Mouse (Mus musculus): ENCODE results near the gene Iqcn. TPM values are rescaled to one million over a fixed set of nuclear protein-coding genes. Genes with fewer than 3 reads are reported as not detected.

The Iqcn gene
- total and polyA plus RNA-seq, 2 experiments from 2014 or later = 0.05 TPM

DNA sequence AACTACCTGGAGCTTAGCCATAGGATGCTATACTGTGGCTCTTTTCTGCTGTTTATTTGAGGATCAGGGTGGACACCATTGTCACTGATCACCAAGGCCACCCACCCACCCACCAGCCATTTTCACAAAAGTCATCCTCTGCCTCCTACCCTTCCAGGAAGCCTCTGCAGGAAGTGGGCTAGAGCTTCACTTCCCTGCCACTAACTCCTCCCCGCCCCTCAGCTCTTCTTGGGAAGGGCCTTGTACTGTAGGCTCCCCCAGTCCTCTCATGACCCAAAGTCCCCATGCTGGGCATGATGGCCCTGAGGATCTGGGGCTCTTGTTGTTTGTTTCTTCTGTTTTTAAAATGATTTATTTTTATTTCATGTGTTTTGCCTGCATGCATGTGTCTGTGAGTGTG, 27.9 kb upstream of the Iqcn start:
- H3K4me1 ChIP-seq (ENCODE audit: insufficient read depth, low read length) = peaks cover 7% of the 10 kb centered on the region
- TF ChIP-seq CTCF (IDR thresholded peaks at IDR 0.05; ENCODE audit: low read depth) = no peak
- H3K9ac ChIP-seq (replicated peaks; ENCODE audit: low read length) = no peak overlapping the region
- H3K27ac ChIP-seq = no peak overlapping the region
- 0 out of 2 replicates have a peak, but pooled peaks cover 18% of the 10 kb centered on the region for H3K36me3 ChIP-seq (ENCODE audit: insufficient read depth, low read length)
- DNase-seq (ENCODE audit: low spot score) (no peak), ATAC-seq (no peak)
- no peak overlapping the region for H3K4me2 ChIP-seq (ENCODE audit: low read depth, low read length)
- no peaks in the 10 kb centered on the region for H3K9me3 ChIP-seq (ENCODE audit: low read length)
- WGBS = 93% methylated on average over 1 of the region's 1 CpGs
- H3K27me3 ChIP-seq (ENCODE audit: insufficient read depth, low read length) = no peaks in the 10 kb centered on the region
- no peak overlapping the region for H3K4me3 ChIP-seq (ENCODE audit: low read length)

DNA sequence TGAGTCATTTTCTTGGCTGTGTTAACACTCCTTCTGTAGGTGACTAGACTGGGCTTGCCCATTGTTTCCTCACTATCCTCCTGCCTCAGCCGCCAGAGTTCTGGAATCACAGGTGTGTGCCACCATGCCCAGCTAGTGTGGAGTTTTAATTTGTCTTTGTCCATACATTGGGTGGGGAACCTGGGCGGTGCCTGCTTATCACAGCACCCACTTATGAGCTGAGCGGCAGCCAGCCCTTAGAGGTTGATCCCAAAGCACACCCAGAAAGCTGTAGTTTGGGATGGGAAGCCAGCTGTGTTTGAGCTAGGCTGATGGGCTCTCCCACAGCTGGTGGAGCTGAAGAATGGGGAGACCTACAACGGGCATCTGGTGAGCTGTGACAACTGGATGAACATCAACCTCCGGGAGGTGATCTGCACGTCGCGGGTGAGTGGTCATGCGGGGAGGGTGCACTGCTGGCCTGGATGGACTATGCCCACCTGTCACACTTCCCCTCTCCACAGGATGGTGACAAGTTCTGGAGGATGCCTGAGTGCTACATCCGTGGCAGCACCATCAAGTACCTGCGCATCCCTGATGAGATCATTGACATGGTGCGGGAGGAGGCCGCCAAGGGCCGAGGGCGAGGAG, 25.7 kb upstream of the Iqcn start:
- DNase-seq (ENCODE audit: low spot score) = no peak

DNA sequence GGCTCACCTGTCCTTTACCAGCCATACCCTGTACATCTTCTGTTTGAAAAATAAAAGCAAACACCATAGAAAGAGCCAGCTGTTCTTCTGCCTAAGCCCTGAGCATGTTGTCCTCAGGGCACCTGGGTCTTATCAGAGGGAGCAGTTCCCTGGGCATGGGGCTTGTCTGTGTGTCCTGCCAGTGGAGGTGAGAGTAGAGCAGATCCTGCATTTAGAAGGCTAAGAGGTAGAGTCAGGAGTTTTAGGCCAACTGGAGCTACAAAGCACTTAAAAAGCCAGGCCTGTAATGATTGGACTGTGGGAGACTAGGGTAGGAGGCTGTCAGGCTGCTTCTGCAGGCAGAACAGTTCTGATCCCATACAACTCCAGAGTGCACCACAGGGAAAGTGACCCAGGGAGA, 24.6 kb upstream of the Iqcn start:
- Histone ChIP-seq H3K36me3 (ENCODE audit: insufficient read depth, low read length) (0 out of 2 replicates have a peak, but pooled peaks cover 18% of the 10 kb centered on the region), H3K9me3 (ENCODE audit: low read length) (no peaks in the 10 kb centered on the region), H3K27ac (no peak overlapping the region), H3K9ac (replicated peaks; ENCODE audit: low read length) (no peak overlapping the region), H3K4me2 (ENCODE audit: low read depth, low read length) (no peak overlapping the region), H3K27me3 (ENCODE audit: insufficient read depth, low read length) (no peaks in the 10 kb centered on the region), H3K4me1 (ENCODE audit: insufficient read depth, low read length) (peaks cover 7% of the 10 kb centered on the region), H3K4me3 (ENCODE audit: low read length) (no peak overlapping the region)
- ATAC-seq (no peak), DNase-seq (ENCODE audit: low spot score) (no peak)
- TF ChIP-seq CTCF (IDR thresholded peaks at IDR 0.05; ENCODE audit: low read depth) = no peak

More for the DNA sequence above, 25.7 kb upstream of the Iqcn start:
- Histone ChIP-seq H3K36me3 (ENCODE audit: insufficient read depth, low read length) (0 out of 2 replicates have a peak, but pooled peaks cover 18% of the 10 kb centered on the region), H3K9ac (replicated peaks; ENCODE audit: low read length) (no peak overlapping the region), H3K27ac (no peak overlapping the region), H3K4me1 (ENCODE audit: insufficient read depth, low read length) (peaks cover 7% of the 10 kb centered on the region), H3K27me3 (ENCODE audit: insufficient read depth, low read length) (no peaks in the 10 kb centered on the region), H3K9me3 (ENCODE audit: low read length) (no peaks in the 10 kb centered on the region), H3K4me3 (ENCODE audit: low read length) (no peak overlapping the region), H3K4me2 (ENCODE audit: low read depth, low read length) (no peak overlapping the region)
- ATAC-seq = no peak
- 88% methylated on average over 15 of the region's 15 CpGs for WGBS
- TF ChIP-seq CTCF (IDR thresholded peaks at IDR 0.05; ENCODE audit: low read depth) = no peak

DNA sequence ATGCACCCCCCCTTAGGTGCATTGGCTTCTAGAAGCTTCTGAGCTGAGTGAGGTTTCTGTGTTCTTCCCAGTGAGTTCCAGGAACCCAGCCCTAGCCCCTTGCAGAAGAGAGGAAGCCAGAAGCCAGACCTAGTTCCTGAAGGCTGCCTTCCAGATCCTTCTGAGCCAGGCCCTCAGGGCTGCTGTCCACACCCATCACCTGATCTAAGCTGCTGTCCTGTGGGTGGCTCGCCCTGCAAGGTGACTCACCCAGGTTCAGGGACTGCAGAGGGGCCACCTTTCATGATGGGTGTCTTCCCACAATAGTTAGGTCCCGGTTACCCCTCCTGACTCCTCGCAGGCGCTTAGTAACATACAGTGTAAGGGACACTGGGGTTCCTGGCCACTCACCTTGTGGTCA, 23.9 kb upstream of the Iqcn start:
- no peak for DNase-seq (ENCODE audit: low spot score)
- Histone ChIP-seq H3K9ac (replicated peaks; ENCODE audit: low read length) (no peak overlapping the region), H3K27ac (no peak overlapping the region), H3K27me3 (ENCODE audit: insufficient read depth, low read length) (no peaks in the 10 kb centered on the region), H3K9me3 (ENCODE audit: low read length) (no peaks in the 10 kb centered on the region), H3K36me3 (ENCODE audit: insufficient read depth, low read length) (0 out of 2 replicates have a peak, but pooled peaks cover 18% of the 10 kb centered on the region), H3K4me1 (ENCODE audit: insufficient read depth, low read length) (peaks cover under 1% of the 10 kb centered on the region; the same call in 1 of the 2 replicates), H3K4me2 (ENCODE audit: low read depth, low read length) (no peak overlapping the region), H3K4me3 (ENCODE audit: low read length) (no peak overlapping the region)
- WGBS = 91% methylated on average over 4 of the region's 4 CpGs
- no peak for TF ChIP-seq CTCF (IDR thresholded peaks at IDR 0.05; ENCODE audit: low read depth)
- ATAC-seq = no peak

DNA sequence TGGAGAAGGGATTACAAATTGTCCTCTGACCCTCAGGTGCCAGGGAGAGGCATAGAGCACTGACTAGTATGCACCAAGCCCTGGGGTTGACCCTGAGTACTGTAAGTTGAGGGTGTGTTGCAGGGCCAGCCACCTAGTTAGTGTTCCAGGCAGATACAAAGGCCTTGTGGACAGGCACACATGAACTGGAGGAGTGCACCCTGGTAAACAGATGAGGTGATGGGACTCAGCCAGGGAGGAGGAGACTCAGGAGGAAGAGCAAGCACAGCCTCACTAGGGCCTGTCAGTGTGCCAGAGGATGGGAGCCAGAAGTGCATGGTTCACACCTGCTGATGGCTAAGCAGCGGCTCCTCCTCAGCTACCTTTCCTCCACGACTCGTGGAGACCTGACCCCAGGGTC, 23.2 kb upstream of the Iqcn start:
- Histone ChIP-seq H3K4me3 (ENCODE audit: low read length) (no peak overlapping the region), H3K4me1 (ENCODE audit: insufficient read depth, low read length) (no peaks in the 10 kb centered on the region), H3K27ac (no peak overlapping the region), H3K36me3 (ENCODE audit: insufficient read depth, low read length) (0 out of 2 replicates have a peak, but pooled peaks cover 18% of the 10 kb centered on the region), H3K9ac (replicated peaks; ENCODE audit: low read length) (no peak overlapping the region), H3K27me3 (ENCODE audit: insufficient read depth, low read length) (no peaks in the 10 kb centered on the region), H3K9me3 (ENCODE audit: low read length) (no peaks in the 10 kb centered on the region), H3K4me2 (ENCODE audit: low read depth, low read length) (no peak overlapping the region)
- ATAC-seq (no peak), DNase-seq (ENCODE audit: low spot score) (no peak)
- no peak for TF ChIP-seq CTCF (IDR thresholded peaks at IDR 0.05; ENCODE audit: low read depth)
- 85% methylated on average over 3 of the region's 3 CpGs for WGBS

DNA sequence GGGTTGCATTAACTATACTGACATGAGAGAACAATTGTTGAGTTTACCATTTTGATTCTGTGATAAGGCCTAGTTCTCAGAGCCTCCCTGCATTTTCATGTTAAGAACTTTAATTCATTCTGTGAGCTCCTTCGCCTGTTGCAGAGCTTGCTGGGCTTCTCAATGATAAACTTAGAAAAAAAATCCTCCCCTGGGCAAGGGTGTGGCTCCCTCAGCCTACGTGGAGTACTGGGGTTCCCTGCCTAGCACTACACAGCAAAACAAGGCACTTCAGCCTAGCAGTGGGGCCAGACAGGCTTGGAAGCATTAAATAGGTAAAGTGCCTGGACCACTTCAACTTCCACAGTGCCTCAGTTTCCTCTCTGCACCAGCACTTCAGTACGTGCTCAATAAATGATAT, 21.8 kb upstream of the Iqcn start:
- DNase-seq (ENCODE audit: low spot score) (no peak), ATAC-seq (no peak)
- TF ChIP-seq CTCF (IDR thresholded peaks at IDR 0.05; ENCODE audit: low read depth) = no peak
- Histone ChIP-seq H3K9ac (replicated peaks; ENCODE audit: low read length) (no peak overlapping the region), H3K27ac (no peak overlapping the region), H3K9me3 (ENCODE audit: low read length) (no peaks in the 10 kb centered on the region), H3K4me1 (ENCODE audit: insufficient read depth, low read length) (no peaks in the 10 kb centered on the region), H3K36me3 (ENCODE audit: insufficient read depth, low read length) (0 out of 2 replicates have a peak, but pooled peaks cover 18% of the 10 kb centered on the region), H3K4me3 (ENCODE audit: low read length) (no peak overlapping the region), H3K4me2 (ENCODE audit: low read depth, low read length) (no peak overlapping the region), H3K27me3 (ENCODE audit: insufficient read depth, low read length) (no peaks in the 10 kb centered on the region)
- WGBS = 84% methylated on average over 3 of the region's 3 CpGs

DNA sequence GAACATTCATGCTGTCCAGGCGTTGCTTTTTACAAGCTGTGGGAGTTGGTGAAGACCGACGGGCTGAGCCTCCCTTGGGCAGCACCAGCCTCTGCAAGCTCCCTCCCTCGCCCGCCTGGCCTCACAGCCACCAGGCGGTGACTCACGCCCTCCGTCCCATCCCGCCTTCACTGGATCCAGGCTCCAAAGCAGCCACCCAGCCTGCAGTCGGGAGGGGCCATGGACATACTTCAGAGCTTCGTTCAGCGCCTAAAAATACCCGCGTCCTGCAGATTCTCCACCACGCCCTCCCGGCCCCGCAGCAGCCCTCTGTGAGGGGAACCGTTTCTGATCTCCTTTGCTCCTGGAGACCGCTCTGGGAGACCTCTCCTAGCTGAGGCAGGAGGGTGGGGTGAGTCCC, 21.1 kb upstream of the Iqcn start:
- ATAC-seq (no peak), DNase-seq (ENCODE audit: low spot score) (no peak)
- Histone ChIP-seq H3K4me2 (ENCODE audit: low read depth, low read length) (no peak overlapping the region), H3K36me3 (ENCODE audit: insufficient read depth, low read length) (0 out of 2 replicates have a peak, but pooled peaks cover 18% of the 10 kb centered on the region), H3K9me3 (ENCODE audit: low read length) (no peaks in the 10 kb centered on the region), H3K4me1 (ENCODE audit: insufficient read depth, low read length) (0 out of 2 replicates have a peak, but pooled peaks cover under 1% of the 10 kb centered on the region), H3K9ac (replicated peaks; ENCODE audit: low read length) (no peak overlapping the region), H3K27ac (no peak overlapping the region), H3K4me3 (ENCODE audit: low read length) (no peak overlapping the region), H3K27me3 (ENCODE audit: insufficient read depth, low read length) (no peaks in the 10 kb centered on the region)
- WGBS = 10% methylated on average over 19 of the region's 19 CpGs
- TF ChIP-seq CTCF (IDR thresholded peaks at IDR 0.05; ENCODE audit: low read depth) = no peak
